Mouse (Mus musculus) embryonic facial prominence, embryonic 14.5 days (tissue): ENCODE data around the gene Mamld1. TPM values are rescaled to one million over a fixed set of nuclear protein-coding genes. Genes with fewer than 3 reads are reported as not detected.

Experiments used
- ATAC-seq: fragments of 200-750 bp; cut with Nextera tagmentation; 2 replicates; pipeline ENCODE4 v1.8.0; 2017; ENCODE audit warnings: low read depth, moderate number of reproducible peaks, moderate TSS enrichment
- DNase-seq: peaks from one replicate; pipeline ENCODE4 v3.0.0-alpha.2; 2015; ENCODE audit warnings: low spot score
- H3K27ac ChIP-seq: fragments of 300-500 bp; sonication (generic); replicated peaks from 2 replicates; pipeline ENCODE4 v1.5.1; 2014; ENCODE audit warnings: low read depth, mild to moderate bottlenecking, low read length, moderate library complexity
- H3K27me3 ChIP-seq: fragments of 300-500 bp; sonication (generic); replicated peaks from 2 replicates; pipeline ENCODE4 v1.6.1; 2014; ENCODE audit warnings: low read length; ENCODE audit not compliant: control insufficient read depth, insufficient read depth
- H3K36me3 ChIP-seq: fragments of 300-500 bp; sonication (generic); 2 replicates; pipeline ENCODE4 v1.6.1; 2014; ENCODE audit warnings: low read length, mixed read lengths; ENCODE audit not compliant: control insufficient read depth, insufficient read depth
- H3K4me1 ChIP-seq: fragments of 300-500 bp; sonication (generic); 2 replicates; pipeline ENCODE4 v1.6.1; 2014; ENCODE audit warnings: antibody characterized with exemption, low read length; ENCODE audit not compliant: control insufficient read depth, insufficient read depth
- H3K4me2 ChIP-seq: fragments of 300-500 bp; sonication (generic); 2 replicates; pipeline ENCODE4 v1.6.1; 2014; ENCODE audit warnings: low read depth, mild to moderate bottlenecking, low read length, moderate library complexity, mixed read lengths
- H3K4me3 ChIP-seq: fragments of 300-500 bp; sonication (generic); 2 replicates; pipeline ENCODE4 v1.5.1; 2014; ENCODE audit warnings: low read depth, mild to moderate bottlenecking, low read length
- H3K9ac ChIP-seq: fragments of 300-500 bp; sonication (generic); 2 replicates; pipeline ENCODE4 v1.6.1; 2014; ENCODE audit warnings: low read depth, mild to moderate bottlenecking, low read length, moderate library complexity, mixed read lengths
- H3K9me3 ChIP-seq: fragments of 300-500 bp; sonication (generic); 2 replicates; pipeline ENCODE4 v1.6.1; 2016; ENCODE audit warnings: low read length; ENCODE audit not compliant: control insufficient read depth
- WGBS: fragments of 180-500 bp; shearing (Covaris S2); extraction: QIAGEN DNeasy Blood & Tissue Kit; methylation state at CpG from one replicate; pipeline ENCODE4 v1.1.7; 2014; 5-methylcytosine and 5-hydroxymethylcytosine counted together
- polyA plus RNA-seq: library from polyadenylated mRNA; unstranded; fragments of >200 nt; fragmentation: Nextera tagmentation; extraction: Ambion mirVana; gene quantifications from 2 replicates; pipeline ENCODE4 v1.2.1, GENCODE M21; 2014

Gene Mamld1
- polyA plus RNA-seq, 1 experiment from 2014 or later = 6.3 TPM

- H3K27ac ChIP-seq = no peak overlapping the region
- H3K9me3 ChIP-seq = no peaks in the 10 kb centered on the region
- H3K27me3 ChIP-seq = peaks cover 26% of the 10 kb centered on the region
- no peak for ATAC-seq
- no peak overlapping the region for H3K4me2 ChIP-seq
- H3K36me3 ChIP-seq = no peaks in the 10 kb centered on the region
- DNase-seq = no peak
- 57% methylated on average over 5 of the region's 5 CpGs for WGBS
- H3K4me1 ChIP-seq = no peaks in the 10 kb centered on the region
- no peak overlapping the region for H3K4me3 ChIP-seq
- H3K9ac ChIP-seq = no peak overlapping the region
Measured at GRCm38 (mm10) chrX:71053246-71053645, 3.2 kb downstream of the Mamld1 start.

DNA sequence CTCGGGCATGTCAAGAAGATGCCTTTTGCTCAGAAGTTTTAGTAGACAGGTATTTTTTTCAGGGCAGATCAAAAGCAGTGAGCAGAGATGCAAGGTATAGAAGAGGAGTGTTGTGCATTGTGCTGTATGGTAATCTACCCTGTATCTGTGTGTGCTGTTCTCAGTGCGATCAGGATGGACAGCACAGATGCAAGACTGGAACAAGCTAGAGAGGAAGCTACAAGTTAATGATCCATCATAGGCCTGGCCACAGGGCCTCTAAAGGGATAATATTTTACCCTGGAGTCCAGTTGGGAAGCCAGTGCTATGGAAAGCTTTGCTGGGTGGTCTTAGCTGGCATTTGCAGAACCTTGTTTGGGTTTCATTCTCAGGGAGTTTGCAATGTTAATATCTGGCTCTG, 6.9 kb downstream of the Mamld1 start:
- 84% methylated on average over 2 of the region's 2 CpGs for WGBS
- no peak for ATAC-seq
- Histone ChIP-seq H3K4me3 (no peak overlapping the region), H3K4me1 (no peaks in the 10 kb centered on the region), H3K9me3 (no peaks in the 10 kb centered on the region), H3K27ac (no peak overlapping the region), H3K4me2 (no peak overlapping the region), H3K9ac (no peak overlapping the region), H3K36me3 (no peaks in the 10 kb centered on the region), H3K27me3 (0 out of 2 replicates have a peak, but pooled peaks cover 5% of the 10 kb centered on the region)
- DNase-seq = no peak

GRCm38 (mm10) chrX:71085092-71085807, 35.2 kb downstream of the Mamld1 start:
- ATAC-seq (no peak), DNase-seq (no peak)
- no peak overlapping the region for H3K9ac ChIP-seq
- H3K4me1 ChIP-seq = no peaks in the 10 kb centered on the region
- no peak overlapping the region for H3K4me3 ChIP-seq
- H3K4me2 ChIP-seq = no peak overlapping the region
- 74% methylated on average over 4 of the region's 4 CpGs for WGBS
- no peaks in the 10 kb centered on the region for H3K27me3 ChIP-seq
- H3K36me3 ChIP-seq = no peaks in the 10 kb centered on the region
- H3K9me3 ChIP-seq = no peaks in the 10 kb centered on the region
- no peak overlapping the region for H3K27ac ChIP-seq

- no peak for ATAC-seq
- H3K27ac ChIP-seq = no peak overlapping the region
Measured at GRCm38 (mm10) chrX:71087370-71088079, 37.5 kb downstream of the Mamld1 start.

DNA sequence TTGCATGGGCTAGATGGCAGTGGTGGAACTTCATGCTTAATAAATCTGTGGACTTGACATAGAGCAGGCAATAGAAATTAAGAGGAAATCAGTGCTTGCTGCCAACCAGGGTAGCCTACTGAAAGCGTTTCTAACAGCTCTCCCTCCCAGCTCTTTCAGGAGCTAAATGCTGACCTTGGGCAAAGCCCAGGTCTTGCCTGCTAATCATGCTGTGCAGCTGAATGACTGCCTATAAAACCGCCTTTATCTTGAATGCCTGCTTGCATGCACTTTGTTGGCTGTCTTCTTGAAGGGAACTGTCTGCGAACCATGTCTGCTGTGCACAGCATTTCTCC, 38.0 kb downstream of the Mamld1 start:
- Histone ChIP-seq H3K27me3 (no peaks in the 10 kb centered on the region), H3K4me3 (no peak overlapping the region), H3K9me3 (no peaks in the 10 kb centered on the region), H3K9ac (no peak overlapping the region), H3K36me3 (no peaks in the 10 kb centered on the region), H3K4me1 (no peaks in the 10 kb centered on the region), H3K27ac (no peak overlapping the region), H3K4me2 (no peak overlapping the region)
- WGBS = 67% methylated on average over 3 of the region's 3 CpGs
- no peak for ATAC-seq
- DNase-seq = no peak

More at GRCm38 (mm10) chrX:71087370-71088079, 37.5 kb downstream of the Mamld1 start:
- 74% methylated on average over 4 of the region's 4 CpGs for WGBS
- H3K27me3 ChIP-seq = no peaks in the 10 kb centered on the region
- no peaks in the 10 kb centered on the region for H3K9me3 ChIP-seq
- H3K36me3 ChIP-seq = no peaks in the 10 kb centered on the region
- no peak for DNase-seq
- no peaks in the 10 kb centered on the region for H3K4me1 ChIP-seq
- no peak overlapping the region for H3K9ac ChIP-seq
- no peak overlapping the region for H3K4me3 ChIP-seq
- no peak overlapping the region for H3K4me2 ChIP-seq

- H3K9ac ChIP-seq = no peak overlapping the region
- no peak for DNase-seq
- ATAC-seq = no peak
- H3K27me3 ChIP-seq = peaks cover 4% of the 10 kb centered on the region
- H3K4me2 ChIP-seq = no peak overlapping the region
- H3K36me3 ChIP-seq = no peaks in the 10 kb centered on the region
- H3K4me3 ChIP-seq = no peak overlapping the region
- no peaks in the 10 kb centered on the region for H3K4me1 ChIP-seq
- H3K27ac ChIP-seq = no peak overlapping the region
- no peaks in the 10 kb centered on the region for H3K9me3 ChIP-seq
Measured at GRCm38 (mm10) chrX:71105820-71106219, 55.8 kb downstream of the Mamld1 start.

DNA sequence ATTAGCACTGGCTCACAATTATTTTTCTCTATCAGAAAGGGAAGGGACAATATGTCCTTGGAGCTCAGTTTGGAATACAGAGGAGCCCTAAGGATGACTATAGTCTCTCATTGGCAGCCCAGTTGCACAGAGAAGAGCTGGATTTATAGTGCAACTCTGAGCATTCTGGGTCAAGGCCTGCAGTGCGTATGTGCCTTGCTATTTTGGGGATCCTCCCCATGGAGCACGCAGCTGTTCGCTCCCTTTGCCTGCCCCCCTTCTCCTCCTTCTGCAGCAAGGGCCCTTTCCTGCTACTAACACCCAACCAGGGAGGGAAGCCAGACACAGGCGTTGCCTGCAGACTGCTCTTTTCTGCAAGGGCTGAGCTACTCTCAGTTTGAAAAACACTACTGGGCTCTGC, 56.3 kb downstream of the Mamld1 start:
- WGBS = 71% methylated on average over 4 of the region's 4 CpGs
- H3K4me2 ChIP-seq = no peak overlapping the region
- no peak overlapping the region for H3K4me3 ChIP-seq
- H3K4me1 ChIP-seq = no peaks in the 10 kb centered on the region
- no peak for ATAC-seq
- DNase-seq = no peak
- H3K9ac ChIP-seq = no peak overlapping the region
- no peak overlapping the region for H3K27ac ChIP-seq
- no peaks in the 10 kb centered on the region for H3K36me3 ChIP-seq
- H3K9me3 ChIP-seq = no peaks in the 10 kb centered on the region
- H3K27me3 ChIP-seq = peaks cover 4% of the 10 kb centered on the region

GRCm38 (mm10) chrX:71108056-71108735, 58.1 kb downstream of the Mamld1 start:
- peaks cover 2% of the 10 kb centered on the region; the same call in 1 of the 2 replicates for H3K27me3 ChIP-seq
- H3K9me3 ChIP-seq = no peaks in the 10 kb centered on the region
- no peaks in the 10 kb centered on the region for H3K4me1 ChIP-seq
- no peaks in the 10 kb centered on the region for H3K36me3 ChIP-seq
- H3K27ac ChIP-seq = no peak overlapping the region
- 71% methylated on average over 4 of the region's 4 CpGs for WGBS
- no peak overlapping the region for H3K4me3 ChIP-seq
- H3K4me2 ChIP-seq = no peak overlapping the region
- DNase-seq (no peak), ATAC-seq (no peak)
- H3K9ac ChIP-seq = no peak overlapping the region
